Mouse (Mus musculus) limb, embryonic 14.5 days (tissue): ENCODE data around the gene Efcab14. TPM values are rescaled to one million over a fixed set of nuclear protein-coding genes. Genes with fewer than 3 reads are reported as not detected.

Source experiments
- ATAC-seq: fragments of 200-750 bp; cut with Nextera tagmentation; 2 replicates; pipeline ENCODE4 v1.8.0; 2017; ENCODE audit warnings: low read depth, moderate number of reproducible peaks, moderate TSS enrichment; ENCODE audit not compliant: low FRiP score
- DNase-seq: peaks from one replicate; pipeline ENCODE4 v3.0.0-alpha.2; 2015; ENCODE audit warnings: low spot score
- H3K27ac ChIP-seq: fragments of 300-500 bp; sonication (generic); replicated peaks from 2 replicates; pipeline ENCODE4 v1.5.1; 2014; ENCODE audit warnings: low read depth, mild to moderate bottlenecking, low read length, moderate library complexity, mixed read lengths
- H3K27me3 ChIP-seq: fragments of 300-500 bp; sonication (generic); 2 replicates; pipeline ENCODE4 v1.6.1; 2014; ENCODE audit warnings: low read length, mixed read lengths; ENCODE audit not compliant: control insufficient read depth, insufficient read depth
- H3K36me3 ChIP-seq: fragments of 300-500 bp; sonication (generic); 2 replicates; pipeline ENCODE4 v1.6.1; 2014; ENCODE audit warnings: mild to moderate bottlenecking, low read length, moderate library complexity, mixed read lengths; ENCODE audit not compliant: control insufficient read depth, insufficient read depth
- H3K4me1 ChIP-seq: fragments of 300-500 bp; sonication (generic); 2 replicates; pipeline ENCODE4 v1.6.1; 2014; ENCODE audit warnings: antibody characterized with exemption, low read length, mixed read lengths; ENCODE audit not compliant: control insufficient read depth, insufficient read depth
- H3K4me2 ChIP-seq: fragments of 300-500 bp; sonication (generic); replicated peaks from 2 replicates; pipeline ENCODE4 v1.6.1; 2014; ENCODE audit warnings: low read depth, mild to moderate bottlenecking, low read length, moderate library complexity; ENCODE audit not compliant: severe bottlenecking
- H3K4me3 ChIP-seq: fragments of 300-500 bp; sonication (generic); replicated peaks from 2 replicates; pipeline ENCODE4 v1.5.1; 2014; ENCODE audit warnings: low read length
- H3K9ac ChIP-seq: fragments of 300-500 bp; sonication (generic); 2 replicates; pipeline ENCODE4 v1.6.1; 2014; ENCODE audit warnings: mild to moderate bottlenecking, low read depth, low read length, moderate library complexity; ENCODE audit not compliant: severe bottlenecking
- H3K9me3 ChIP-seq: fragments of 300-500 bp; sonication (generic); 2 replicates; pipeline ENCODE4 v1.6.1; 2016; ENCODE audit warnings: low read length; ENCODE audit not compliant: control insufficient read depth
- POLR2A ChIP-seq: fragments of 200-500 bp; IDR thresholded peaks from 2 replicates; pipeline ENCODE4 v1.8.0; 2012; ENCODE audit warnings: inconsistent platforms, mild to moderate bottlenecking, moderate library complexity, borderline replicate concordance; ENCODE audit not compliant: insufficient read depth, insufficient read length; ENCODE audit errors: extremely low read depth
- WGBS: fragments of 180-500 bp; shearing (Covaris S2); extraction: QIAGEN DNeasy Blood & Tissue Kit; methylation state at CpG from one replicate; pipeline ENCODE4 v1.1.7; 2014; 5-methylcytosine and 5-hydroxymethylcytosine counted together
- polyA plus RNA-seq, 2 experiments: library from polyadenylated mRNA; depleted of rRNA in 1 of 2; stranded (reverse) in 1 of 2; unstranded in 1 of 2; fragments of >200 nt; fragmentation: Nextera tagmentation in 1 of 2; extraction: Ambion mirVana in 1 of 2; gene quantifications; 2 replicates each; pipeline versions ENCODE4 v1.2.1 to v1.2.3; 2012 to 2014

The Efcab14 gene
- polyA plus RNA-seq, 2 experiments, result 24.8 to 35.2 TPM

GRCm38 (mm10) chr4:115754851-115755250 is 17.3 kb downstream of the Efcab14 start:
- Histone ChIP-seq H3K4me1 (no peaks in the 10 kb centered on the region), H3K27me3 (no peaks in the 10 kb centered on the region), H3K27ac (no peak overlapping the region), H3K4me2 (no peak overlapping the region), H3K36me3 (peaks cover 23% of the 10 kb centered on the region), H3K9ac (no peak overlapping the region), H3K9me3 (no peaks in the 10 kb centered on the region), H3K4me3 (no peak overlapping the region)
- no peak for ATAC-seq
- 85% methylated on average over 1 of the region's 1 CpGs for WGBS
- TF ChIP-seq POLR2A, result no peak
- DNase-seq, result no peak

- Histone ChIP-seq H3K9me3 (no peaks in the 10 kb centered on the region), H3K27me3 (no peaks in the 10 kb centered on the region), H3K9ac (no peak overlapping the region), H3K4me3 (no peak overlapping the region), H3K27ac (no peak overlapping the region), H3K36me3 (peaks cover 44% of the 10 kb centered on the region), H3K4me2 (no peak overlapping the region), H3K4me1 (no peaks in the 10 kb centered on the region)
- DNase-seq (peak; percentile 74), ATAC-seq (no peak)
- TF ChIP-seq POLR2A, result no peak
- 15% methylated on average over 3 of the region's 3 CpGs for WGBS
Measured at GRCm38 (mm10) chr4:115761206-115761605, 23.7 kb downstream of the Efcab14 start.

GRCm38 (mm10) chr4:115764581-115764980 is 27.0 kb downstream of the Efcab14 start:
- no peak overlapping the region for H3K4me2 ChIP-seq
- no peak for ATAC-seq
- no peaks in the 10 kb centered on the region for H3K9me3 ChIP-seq
- H3K4me1 ChIP-seq, result no peaks in the 10 kb centered on the region
- H3K27me3 ChIP-seq, result no peaks in the 10 kb centered on the region
- no peak for DNase-seq
- H3K27ac ChIP-seq, result no peak overlapping the region
- TF ChIP-seq POLR2A, result no peak
- 90% methylated on average over 11 of the region's 11 CpGs for WGBS
- no peak overlapping the region for H3K9ac ChIP-seq
- H3K36me3 ChIP-seq, result peaks cover 56% of the 10 kb centered on the region
- no peak overlapping the region for H3K4me3 ChIP-seq

- peaks cover 55% of the 10 kb centered on the region for H3K36me3 ChIP-seq
- no peaks in the 10 kb centered on the region for H3K9me3 ChIP-seq
- H3K4me1 ChIP-seq, result no peaks in the 10 kb centered on the region
- no peaks in the 10 kb centered on the region for H3K27me3 ChIP-seq
- no peak overlapping the region for H3K4me3 ChIP-seq
- no peak for TF ChIP-seq POLR2A
- WGBS, result 68% methylated on average over 11 of the region's 11 CpGs
- ATAC-seq, result no peak
- no peak for DNase-seq
- H3K27ac ChIP-seq, result no peak overlapping the region
- no peak overlapping the region for H3K4me2 ChIP-seq
- no peak overlapping the region for H3K9ac ChIP-seq
Measured at GRCm38 (mm10) chr4:115767647-115768467, 30.3 kb downstream of the Efcab14 start.

GRCm38 (mm10) chr4:115775056-115775455 is 37.5 kb downstream of the Efcab14 start:
- TF ChIP-seq POLR2A, result no peak
- ATAC-seq, result no peak
- 79% methylated on average over 6 of the region's 6 CpGs for WGBS
- Histone ChIP-seq H3K27me3 (no peaks in the 10 kb centered on the region), H3K27ac (no peak overlapping the region), H3K9ac (no peak overlapping the region), H3K36me3 (0 out of 2 replicates have a peak, but pooled peaks cover 21% of the 10 kb centered on the region), H3K4me3 (no peak overlapping the region), H3K9me3 (no peaks in the 10 kb centered on the region), H3K4me2 (no peak overlapping the region), H3K4me1 (no peaks in the 10 kb centered on the region)
- DNase-seq, result no peak
